Mouse (Mus musculus): ENCODE measurements around the gene Ppp1r15a.

GRCm38 (mm10) chr7:45568601-45569473, 42.8 kb upstream of the Ppp1r15a start:
- TF ChIP-seq POLR2A (IDR thresholded peaks at IDR 0.05; ENCODE audit: insufficient read depth, low read depth, low read length) (no peak), CTCF (IDR thresholded peaks at IDR 0.05) (no peak), EP300 (IDR thresholded peaks at IDR 0.05; ENCODE audit: insufficient read depth, low read depth, low read length) (no peak)
